Mouse (Mus musculus): Measurements from ENCODE around the gene Eno2. TPM values are rescaled to one million over a fixed set of nuclear protein-coding genes. Genes with fewer than 3 reads are reported as not detected.

Gene Eno2
- polyA plus RNA-seq, 1 experiment from 2014 or later, result 3.5 TPM

- Histone ChIP-seq H3K9ac (ENCODE audit: low read length) (no peak overlapping the region), H3K27me3 (ENCODE audit: control insufficient read depth, insufficient read depth, low read depth, low read length) (no peaks in the 10 kb centered on the region), H3K4me3 (ENCODE audit: low read length) (no peak overlapping the region), H3K4me2 (ENCODE audit: low read depth, low read length) (no peak overlapping the region), H3K27ac (ENCODE audit: low read length) (no peak overlapping the region), H3K36me3 (ENCODE audit: control insufficient read depth, insufficient read depth, low read length) (no peaks in the 10 kb centered on the region), H3K4me1 (replicated peaks; ENCODE audit: control insufficient read depth, insufficient read depth, low read length) (no peaks in the 10 kb centered on the region), H3K9me3 (ENCODE audit: control insufficient read depth, low read length) (no peaks in the 10 kb centered on the region)
- 78% methylated on average over 3 of the region's 3 CpGs for WGBS
- no peak for ATAC-seq (ENCODE audit: low read depth)
Measured at GRCm38 (mm10) chr6:124791911-124792310, 22.4 kb upstream of the Eno2 start.

- no peaks in the 10 kb centered on the region for H3K9me3 ChIP-seq (ENCODE audit: control insufficient read depth, low read length)
- H3K27me3 ChIP-seq (ENCODE audit: control insufficient read depth, insufficient read depth, low read depth, low read length), result no peaks in the 10 kb centered on the region
- ATAC-seq (ENCODE audit: low read depth), result peak; percentile 47; the same call in 1 of the 2 replicates
- H3K27ac ChIP-seq (ENCODE audit: low read length), result peak overlapping the region; percentile 2; the same call in 1 of the 2 replicates
- no peak overlapping the region for H3K4me2 ChIP-seq (ENCODE audit: low read depth, low read length)
- H3K36me3 ChIP-seq (ENCODE audit: control insufficient read depth, insufficient read depth, low read length), result no peaks in the 10 kb centered on the region
- H3K4me1 ChIP-seq (replicated peaks; ENCODE audit: control insufficient read depth, insufficient read depth, low read length), result no peaks in the 10 kb centered on the region
- H3K4me3 ChIP-seq (ENCODE audit: low read length), result no peak overlapping the region
- WGBS, result 42% methylated on average over 4 of the region's 4 CpGs
- no peak overlapping the region for H3K9ac ChIP-seq (ENCODE audit: low read length)
Measured at GRCm38 (mm10) chr6:124790121-124790520, 20.6 kb upstream of the Eno2 start.

GRCm38 (mm10) chr6:124789519-124789918 lies 20.0 kb upstream of the Eno2 start:
- Histone ChIP-seq H3K4me3 (ENCODE audit: low read length) (no peak overlapping the region), H3K4me1 (replicated peaks; ENCODE audit: control insufficient read depth, insufficient read depth, low read length) (no peaks in the 10 kb centered on the region), H3K27me3 (ENCODE audit: control insufficient read depth, insufficient read depth, low read depth, low read length) (no peaks in the 10 kb centered on the region), H3K9me3 (ENCODE audit: control insufficient read depth, low read length) (no peaks in the 10 kb centered on the region), H3K36me3 (ENCODE audit: control insufficient read depth, insufficient read depth, low read length) (no peaks in the 10 kb centered on the region), H3K27ac (ENCODE audit: low read length) (no peak overlapping the region), H3K9ac (ENCODE audit: low read length) (no peak overlapping the region), H3K4me2 (ENCODE audit: low read depth, low read length) (no peak overlapping the region)
- ATAC-seq (ENCODE audit: low read depth), result no peak
- 58% methylated on average over 4 of the region's 4 CpGs for WGBS

- H3K9me3 ChIP-seq (ENCODE audit: control insufficient read depth, low read length), result no peaks in the 10 kb centered on the region
Measured at GRCm38 (mm10) chr6:124787722-124788121, 18.2 kb upstream of the Eno2 start.

GRCm38 (mm10) chr6:124786756-124787420 lies 17.4 kb upstream of the Eno2 start:
- Histone ChIP-seq H3K4me2 (ENCODE audit: low read depth, low read length) (no peak overlapping the region), H3K27me3 (ENCODE audit: control insufficient read depth, insufficient read depth, low read depth, low read length) (no peaks in the 10 kb centered on the region), H3K9me3 (ENCODE audit: control insufficient read depth, low read length) (no peaks in the 10 kb centered on the region), H3K36me3 (ENCODE audit: control insufficient read depth, insufficient read depth, low read length) (no peaks in the 10 kb centered on the region), H3K4me3 (ENCODE audit: low read length) (no peak overlapping the region), H3K9ac (ENCODE audit: low read length) (no peak overlapping the region), H3K4me1 (replicated peaks; ENCODE audit: control insufficient read depth, insufficient read depth, low read length) (0 out of 2 replicates have a peak, but pooled peaks cover 6% of the 10 kb centered on the region), H3K27ac (ENCODE audit: low read length) (no peak overlapping the region)
- no peak for ATAC-seq (ENCODE audit: low read depth)
- WGBS, result 50% methylated on average over 8 of the region's 8 CpGs

More at GRCm38 (mm10) chr6:124787722-124788121, 18.2 kb upstream of the Eno2 start:
- Histone ChIP-seq H3K36me3 (ENCODE audit: control insufficient read depth, insufficient read depth, low read length) (no peaks in the 10 kb centered on the region), H3K4me1 (replicated peaks; ENCODE audit: control insufficient read depth, insufficient read depth, low read length) (0 out of 2 replicates have a peak, but pooled peaks cover under 1% of the 10 kb centered on the region), H3K27me3 (ENCODE audit: control insufficient read depth, insufficient read depth, low read depth, low read length) (no peaks in the 10 kb centered on the region), H3K9ac (ENCODE audit: low read length) (no peak overlapping the region), H3K4me3 (ENCODE audit: low read length) (no peak overlapping the region), H3K4me2 (ENCODE audit: low read depth, low read length) (no peak overlapping the region), H3K27ac (ENCODE audit: low read length) (no peak overlapping the region)
- WGBS, result 59% methylated on average over 10 of the region's 10 CpGs
- no peak for ATAC-seq (ENCODE audit: low read depth)

- WGBS, result 17% methylated on average over 6 of the region's 6 CpGs
- peak; percentile 42; the same call in 1 of the 2 replicates for ATAC-seq (ENCODE audit: low read depth)
- Histone ChIP-seq H3K36me3 (ENCODE audit: control insufficient read depth, insufficient read depth, low read length) (no peaks in the 10 kb centered on the region), H3K9me3 (ENCODE audit: control insufficient read depth, low read length) (no peaks in the 10 kb centered on the region), H3K9ac (ENCODE audit: low read length) (peak overlapping the region; percentile 34; the same call in 1 of the 2 replicates), H3K4me2 (ENCODE audit: low read depth, low read length) (peak overlapping the region; percentile 46), H3K27ac (ENCODE audit: low read length) (no peak overlapping the region; the same call in 1 of the 2 replicates), H3K27me3 (ENCODE audit: control insufficient read depth, insufficient read depth, low read depth, low read length) (peaks cover 2% of the 10 kb centered on the region; the same call in 1 of the 2 replicates), H3K4me3 (ENCODE audit: low read length) (peak overlapping the region; percentile 39), H3K4me1 (replicated peaks; ENCODE audit: control insufficient read depth, insufficient read depth, low read length) (peaks cover 9% of the 10 kb centered on the region; the same call in 1 of the 2 replicates)
Measured at GRCm38 (mm10) chr6:124782436-124782835, 13.0 kb upstream of the Eno2 start.

GRCm38 (mm10) chr6:124780917-124781316 lies 11.4 kb upstream of the Eno2 start:
- no peak overlapping the region for H3K4me2 ChIP-seq (ENCODE audit: low read depth, low read length)
- no peak overlapping the region for H3K9ac ChIP-seq (ENCODE audit: low read length)
- H3K9me3 ChIP-seq (ENCODE audit: control insufficient read depth, low read length), result no peaks in the 10 kb centered on the region
- H3K27ac ChIP-seq (ENCODE audit: low read length), result no peak overlapping the region
- peaks cover 2% of the 10 kb centered on the region; the same call in 1 of the 2 replicates for H3K27me3 ChIP-seq (ENCODE audit: control insufficient read depth, insufficient read depth, low read depth, low read length)
- WGBS, result 82% methylated on average over 7 of the region's 7 CpGs
- H3K4me3 ChIP-seq (ENCODE audit: low read length), result no peak overlapping the region
- ATAC-seq (ENCODE audit: low read depth), result no peak
- H3K4me1 ChIP-seq (replicated peaks; ENCODE audit: control insufficient read depth, insufficient read depth, low read length), result peaks cover 9% of the 10 kb centered on the region; the same call in 1 of the 2 replicates
- H3K36me3 ChIP-seq (ENCODE audit: control insufficient read depth, insufficient read depth, low read length), result no peaks in the 10 kb centered on the region

GRCm38 (mm10) chr6:124779984-124780416 lies 10.5 kb upstream of the Eno2 start:
- peaks cover 9% of the 10 kb centered on the region; the same call in 1 of the 2 replicates for H3K4me1 ChIP-seq (replicated peaks; ENCODE audit: control insufficient read depth, insufficient read depth, low read length)
- no peak overlapping the region for H3K27ac ChIP-seq (ENCODE audit: low read length)
- no peaks in the 10 kb centered on the region for H3K36me3 ChIP-seq (ENCODE audit: control insufficient read depth, insufficient read depth, low read length)
- H3K4me2 ChIP-seq (ENCODE audit: low read depth, low read length), result peak overlapping the region; percentile 81
- peak overlapping the region; percentile 51 for H3K4me3 ChIP-seq (ENCODE audit: low read length)
- no peaks in the 10 kb centered on the region for H3K9me3 ChIP-seq (ENCODE audit: control insufficient read depth, low read length)
- WGBS, result 5% methylated on average over 10 of the region's 10 CpGs
- peak; percentile 68 for ATAC-seq (ENCODE audit: low read depth)
- peak overlapping the region; percentile 59 for H3K9ac ChIP-seq (ENCODE audit: low read length)
- H3K27me3 ChIP-seq (ENCODE audit: control insufficient read depth, insufficient read depth, low read depth, low read length), result peaks cover 2% of the 10 kb centered on the region; the same call in 1 of the 2 replicates

GRCm38 (mm10) chr6:124779222-124779983 lies 9.9 kb upstream of the Eno2 start, which contains the start of gene Lrrc23:
TSS of gene Lrrc23 (minus strand) at chr6:124779727.
- peak within 1 kb of the TSS; percentile 81 for H3K4me2 ChIP-seq (ENCODE audit: low read depth, low read length)
- peaks cover 9% of the 10 kb centered on the region; the same call in 1 of the 2 replicates for H3K4me1 ChIP-seq (replicated peaks; ENCODE audit: control insufficient read depth, insufficient read depth, low read length)
- peak; percentile 58 for ATAC-seq (ENCODE audit: low read depth)
- 2% methylated on average over 23 of the region's 23 CpGs for WGBS
- H3K36me3 ChIP-seq (ENCODE audit: control insufficient read depth, insufficient read depth, low read length), result no peaks in the 10 kb centered on the region
- H3K4me3 ChIP-seq (ENCODE audit: low read length), result peak within 1 kb of the TSS; percentile 51
- H3K27ac ChIP-seq (ENCODE audit: low read length), result no peak within 1 kb of the TSS
- no peaks in the 10 kb centered on the region for H3K9me3 ChIP-seq (ENCODE audit: control insufficient read depth, low read length)
- peaks cover 2% of the 10 kb centered on the region; the same call in 1 of the 2 replicates for H3K27me3 ChIP-seq (ENCODE audit: control insufficient read depth, insufficient read depth, low read depth, low read length)
- H3K9ac ChIP-seq (ENCODE audit: low read length), result peak within 1 kb of the TSS; percentile 59
